Mouse (Mus musculus): ENCODE results near the gene Srl. TPM values are rescaled to one million over a fixed set of nuclear protein-coding genes. Genes with fewer than 3 reads are reported as not detected.
"Not testable (repeated sequence)": the region's sequence is repeated elsewhere in the genome, so short reads cannot be mapped to it uniquely, and the experiment has no call there.

Gene Srl
- polyA plus RNA-seq, 1 experiment = 9.6 TPM

DNA sequence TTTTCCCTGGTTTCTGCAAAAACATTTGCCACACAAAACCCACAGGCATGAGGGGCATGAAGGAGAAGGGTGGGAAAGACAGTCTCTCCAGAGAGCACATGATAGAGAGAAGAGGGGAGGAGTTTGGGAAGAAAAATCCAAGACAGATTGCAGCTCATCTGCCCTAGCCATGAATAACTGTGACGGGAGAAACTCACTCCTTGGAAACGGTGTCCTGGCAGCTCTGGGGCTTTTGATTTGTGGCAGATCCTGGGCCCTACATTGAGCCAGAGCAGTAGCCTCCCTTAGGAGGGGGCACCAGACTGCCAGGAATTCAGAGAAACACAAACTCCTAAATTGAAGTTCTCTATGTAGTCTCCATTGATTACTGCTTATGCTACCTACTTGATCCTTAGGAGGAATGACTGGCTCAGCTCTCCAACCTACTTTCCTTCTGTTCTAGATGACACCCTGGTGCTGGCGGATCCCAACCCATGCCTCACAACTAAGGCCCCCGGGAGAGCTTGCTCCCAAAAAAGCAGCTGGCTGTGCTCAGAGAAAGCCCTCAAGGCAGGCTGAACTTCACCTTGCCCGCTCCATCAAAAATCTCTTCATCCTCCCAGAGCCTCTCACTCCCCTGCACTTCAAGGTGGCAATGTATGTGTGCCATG, 60.9 kb downstream of the Srl start:
- no peak overlapping the region for H3K4me3 ChIP-seq (ENCODE audit: insufficient read depth, low read length)
- no peak for TF ChIP-seq POLR2A (IDR thresholded peaks at IDR 0.05; ENCODE audit: extremely low read depth, insufficient read depth, low read length)
- TF ChIP-seq CTCF (IDR thresholded peaks at IDR 0.05; ENCODE audit: extremely low read depth, insufficient read depth, low read length) = no peak
- 0 out of 2 replicates have a peak, but pooled peaks cover 2% of the 10 kb centered on the region for H3K4me1 ChIP-seq (ENCODE audit: control insufficient read depth, insufficient read depth, low read length)
- H3K27ac ChIP-seq (ENCODE audit: insufficient read depth, low read length) = no peak overlapping the region

- H3K4me1 ChIP-seq (ENCODE audit: control insufficient read depth, insufficient read depth, low read length) = peaks cover 5% of the 10 kb centered on the region
- no peak overlapping the region for H3K4me3 ChIP-seq (ENCODE audit: insufficient read depth, low read length)
- TF ChIP-seq CTCF (IDR thresholded peaks at IDR 0.05; ENCODE audit: extremely low read depth, insufficient read depth, low read length) = no peak
- TF ChIP-seq POLR2A (IDR thresholded peaks at IDR 0.05; ENCODE audit: extremely low read depth, insufficient read depth, low read length) = no peak
- H3K27ac ChIP-seq (ENCODE audit: insufficient read depth, low read length) = no peak overlapping the region
Measured at GRCm38 (mm10) chr16:4477591-4478215, 63.9 kb downstream of the Srl start.

DNA sequence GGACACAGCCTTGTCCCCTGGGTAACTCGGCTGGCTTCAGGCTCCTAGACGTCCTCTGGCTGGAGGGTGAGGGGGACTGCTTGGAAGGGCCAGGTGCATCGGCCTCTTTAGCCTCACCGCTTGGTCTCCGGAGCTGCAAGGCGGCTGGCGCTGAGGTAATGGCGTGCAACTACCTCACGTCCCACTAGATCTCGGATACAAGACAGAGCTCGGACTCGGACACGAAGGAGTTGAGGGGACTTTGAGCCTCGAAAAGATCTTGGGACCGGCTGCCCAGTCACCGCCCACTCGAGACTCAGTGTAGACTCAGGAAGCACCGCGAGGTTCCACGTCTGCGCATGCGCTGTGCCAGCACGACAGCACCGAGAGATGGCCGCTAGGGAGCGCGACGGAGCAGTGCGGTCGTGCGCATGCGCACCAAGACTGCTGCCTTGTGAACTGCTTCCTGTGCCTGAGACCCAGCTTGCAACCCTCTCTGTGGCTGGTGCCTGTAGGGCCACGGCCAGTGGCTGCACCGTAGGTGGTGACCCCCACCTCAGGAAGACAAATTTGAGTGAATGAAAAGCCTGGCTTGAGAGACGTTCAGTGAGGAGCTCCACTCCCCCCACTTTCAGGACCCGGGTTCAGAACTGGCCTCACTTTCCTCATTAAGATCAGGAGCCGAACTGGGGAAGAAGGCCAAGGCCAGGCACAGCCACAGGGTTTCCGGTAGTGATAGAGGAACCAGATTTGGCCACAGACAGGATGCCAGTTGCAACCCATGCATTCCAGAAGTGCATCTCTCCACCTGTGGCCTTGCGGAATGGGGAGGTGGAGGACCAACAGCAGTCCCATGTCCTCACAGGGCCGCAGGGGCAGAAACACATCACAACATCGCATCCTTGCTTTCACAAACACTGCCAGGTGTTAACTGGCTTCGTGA, 66.5 kb downstream of the Srl start:
- H3K4me3 ChIP-seq (ENCODE audit: insufficient read depth, low read length) = peak overlapping the region; percentile 38
- TF ChIP-seq POLR2A (IDR thresholded peaks at IDR 0.05; ENCODE audit: extremely low read depth, insufficient read depth, low read length) (peak; percentile 55; the same call in 1 of the 2 replicates), CTCF (IDR thresholded peaks at IDR 0.05; ENCODE audit: extremely low read depth, insufficient read depth, low read length) (peak; percentile 97)
- peaks cover 4% of the 10 kb centered on the region for H3K4me1 ChIP-seq (ENCODE audit: control insufficient read depth, insufficient read depth, low read length)
- H3K27ac ChIP-seq (ENCODE audit: insufficient read depth, low read length) = peak overlapping the region; percentile 14

DNA sequence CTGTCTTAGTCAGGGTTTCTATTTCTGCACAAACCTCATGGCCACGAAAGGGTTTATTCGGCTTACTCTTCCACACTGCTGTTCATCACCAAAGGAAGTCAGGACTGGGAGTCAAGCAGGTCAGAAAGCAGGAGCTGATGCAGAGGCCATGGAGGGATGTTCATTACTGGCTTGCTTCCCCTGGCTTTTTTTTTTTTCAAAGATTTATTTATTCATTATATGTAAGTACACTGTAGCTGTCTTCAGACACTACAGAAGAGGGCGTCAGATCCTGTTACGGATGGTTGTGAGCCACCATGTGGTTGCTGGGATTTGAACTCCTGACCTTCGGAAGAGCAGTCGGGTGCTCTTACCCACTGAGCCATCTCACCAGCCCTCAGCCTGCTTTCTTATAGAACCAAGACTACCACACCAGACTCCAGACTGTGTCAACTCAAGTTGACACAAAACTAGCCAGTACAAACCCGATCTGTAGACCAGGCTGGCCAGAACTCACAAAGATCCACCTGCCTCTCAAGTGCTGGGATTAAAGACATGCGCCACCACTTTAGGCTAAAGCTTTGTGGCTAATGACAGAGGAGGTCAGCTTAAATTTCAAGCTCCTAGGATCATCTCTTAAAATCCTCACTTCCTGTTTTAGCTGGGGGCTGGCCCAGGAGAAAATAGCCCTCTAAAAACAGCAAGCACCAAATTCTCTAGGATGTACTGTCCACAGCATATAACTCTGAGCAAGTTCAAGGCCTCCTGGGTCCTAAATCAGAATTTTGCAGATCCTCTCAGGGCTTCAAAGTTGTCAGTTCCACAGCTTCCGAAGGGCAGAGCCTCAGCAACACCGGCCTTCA, 67.4 kb downstream of the Srl start:
- not testable (repeated sequence) for H3K4me1 ChIP-seq (ENCODE audit: control insufficient read depth, insufficient read depth, low read length)
- peak overlapping the region; percentile 38 for H3K4me3 ChIP-seq (ENCODE audit: insufficient read depth, low read length)
- H3K27ac ChIP-seq (ENCODE audit: insufficient read depth, low read length) = peak overlapping the region; percentile 14

GRCm38 (mm10) chr16:4473231-4473630, 68.4 kb downstream of the Srl start:
- H3K4me3 ChIP-seq (ENCODE audit: insufficient read depth, low read length) = no peak overlapping the region
- H3K4me1 ChIP-seq (ENCODE audit: control insufficient read depth, insufficient read depth, low read length) = peaks cover 10% of the 10 kb centered on the region
- TF ChIP-seq POLR2A (IDR thresholded peaks at IDR 0.05; ENCODE audit: extremely low read depth, insufficient read depth, low read length) (no peak), CTCF (IDR thresholded peaks at IDR 0.05; ENCODE audit: extremely low read depth, insufficient read depth, low read length) (no peak)
- peak overlapping the region; percentile 85 for H3K27ac ChIP-seq (ENCODE audit: insufficient read depth, low read length)

DNA sequence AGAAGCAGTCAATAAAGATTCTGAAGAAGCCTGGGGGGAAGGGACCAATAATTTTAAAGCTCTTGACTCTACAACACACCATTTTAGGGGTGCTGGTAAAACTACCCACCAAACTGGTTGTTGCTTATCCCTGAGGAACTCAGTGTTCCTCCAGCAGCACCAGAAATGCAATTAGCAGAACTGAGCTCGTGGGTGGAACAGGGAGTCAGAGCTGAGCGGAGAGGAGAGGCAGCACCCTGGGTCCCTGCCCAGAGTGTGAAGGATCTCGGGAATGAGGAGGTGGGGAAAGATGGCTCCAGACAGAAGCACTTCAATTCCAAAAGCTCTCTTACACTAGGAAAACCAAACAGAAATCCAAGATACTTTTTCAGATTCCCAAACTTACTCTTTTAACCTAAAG, 68.9 kb downstream of the Srl start:
- H3K4me3 ChIP-seq (ENCODE audit: insufficient read depth, low read length) = no peak overlapping the region
- TF ChIP-seq CTCF (IDR thresholded peaks at IDR 0.05; ENCODE audit: extremely low read depth, insufficient read depth, low read length) (no peak), POLR2A (IDR thresholded peaks at IDR 0.05; ENCODE audit: extremely low read depth, insufficient read depth, low read length) (peak; percentile 58; the same call in 1 of the 2 replicates)
- H3K4me1 ChIP-seq (ENCODE audit: control insufficient read depth, insufficient read depth, low read length) = peaks cover 10% of the 10 kb centered on the region
- H3K27ac ChIP-seq (ENCODE audit: insufficient read depth, low read length) = peak overlapping the region; percentile 85

GRCm38 (mm10) chr16:4469599-4470352, 71.8 kb downstream of the Srl start:
- peak; percentile 13; the same call in 1 of the 2 replicates for TF ChIP-seq CTCF (IDR thresholded peaks at IDR 0.05; ENCODE audit: extremely low read depth, insufficient read depth, low read length)
- TF ChIP-seq POLR2A (IDR thresholded peaks at IDR 0.05; ENCODE audit: extremely low read depth, insufficient read depth, low read length) = 0 out of 2 replicates have a peak, but pooled peaks have one; percentile 17
- Histone ChIP-seq H3K4me1 (ENCODE audit: control insufficient read depth, insufficient read depth, low read length) (peaks cover 10% of the 10 kb centered on the region), H3K27ac (ENCODE audit: insufficient read depth, low read length) (peak overlapping the region; percentile 38), H3K4me3 (ENCODE audit: insufficient read depth, low read length) (no peak overlapping the region)

GRCm38 (mm10) chr16:4464529-4465089, 77.0 kb downstream of the Srl start:
- no peak overlapping the region for H3K4me3 ChIP-seq (ENCODE audit: insufficient read depth, low read length)
- TF ChIP-seq CTCF (IDR thresholded peaks at IDR 0.05; ENCODE audit: extremely low read depth, insufficient read depth, low read length) (no peak), POLR2A (IDR thresholded peaks at IDR 0.05; ENCODE audit: extremely low read depth, insufficient read depth, low read length) (no peak)
- H3K4me1 ChIP-seq (ENCODE audit: control insufficient read depth, insufficient read depth, low read length) = peaks cover 5% of the 10 kb centered on the region
- no peak overlapping the region for H3K27ac ChIP-seq (ENCODE audit: insufficient read depth, low read length)
